Mouse (Mus musculus) hindbrain, embryonic 10.5 days (tissue): ENCODE results near the gene Sphk1. TPM values are rescaled to one million over a fixed set of nuclear protein-coding genes. Genes with fewer than 3 reads are reported as not detected.

ENCODE experiments used
- DNase-seq: peaks from one replicate; pipeline ENCODE4 v3.0.0-alpha.2; 2017; ENCODE audit warnings: low spot score
- H3K27ac ChIP-seq: fragments of 300-500 bp; sonication (generic); 2 replicates; pipeline ENCODE4 v1.5.1; 2016; ENCODE audit warnings: mild to moderate bottlenecking, moderate library complexity
- H3K27me3 ChIP-seq: fragments of 300-500 bp; sonication (generic); 2 replicates; pipeline ENCODE4 v1.6.1; 2016; ENCODE audit warnings: mild to moderate bottlenecking; ENCODE audit not compliant: poor library complexity, insufficient read depth, severe bottlenecking
- H3K36me3 ChIP-seq: fragments of 300-500 bp; sonication (generic); 2 replicates; pipeline ENCODE4 v1.6.1; 2016; ENCODE audit warnings: mild to moderate bottlenecking, moderate library complexity
- H3K4me1 ChIP-seq: fragments of 300-500 bp; sonication (generic); replicated peaks from 2 replicates; pipeline ENCODE4 v1.6.1; 2016; ENCODE audit warnings: mild to moderate bottlenecking
- H3K4me3 ChIP-seq: fragments of 300-500 bp; sonication (generic); 2 replicates; pipeline ENCODE4 v1.5.1; 2016; ENCODE audit warnings: mild to moderate bottlenecking, moderate library complexity
- H3K9me3 ChIP-seq: fragments of 300-500 bp; sonication (generic); 2 replicates; pipeline ENCODE4 v1.6.1; 2016; ENCODE audit warnings: mild to moderate bottlenecking, moderate library complexity
- WGBS: fragments of 180-500 bp; shearing (Covaris S2); methylation state at CpG from one replicate; pipeline ENCODE4 v1.1.7; 2016; 5-methylcytosine and 5-hydroxymethylcytosine counted together
- polyA plus RNA-seq: library from polyadenylated mRNA; unstranded; fragments of >200 nt; fragmentation: Nextera tagmentation; extraction: Ambion mirVana; gene quantifications from 2 replicates; pipeline ENCODE4 v1.2.1, GENCODE M21; 2016

Sphk1 gene
- polyA plus RNA-seq, 1 experiment from 2014 or later = 8.6 TPM

- Histone ChIP-seq H3K27ac (peak overlapping the region; percentile 50; the same call in 1 of the 2 replicates), H3K4me1 (peaks cover 48% of the 10 kb centered on the region), H3K9me3 (no peaks in the 10 kb centered on the region), H3K27me3 (no peaks in the 10 kb centered on the region), H3K4me3 (no peak overlapping the region), H3K36me3 (peaks cover 42% of the 10 kb centered on the region)
- WGBS = 82% methylated on average over 7 of the region's 7 CpGs
- no peak for DNase-seq
Observed at GRCm38 (mm10) chr11:116550748-116551147, 20.0 kb downstream of the Sphk1 start.

DNA sequence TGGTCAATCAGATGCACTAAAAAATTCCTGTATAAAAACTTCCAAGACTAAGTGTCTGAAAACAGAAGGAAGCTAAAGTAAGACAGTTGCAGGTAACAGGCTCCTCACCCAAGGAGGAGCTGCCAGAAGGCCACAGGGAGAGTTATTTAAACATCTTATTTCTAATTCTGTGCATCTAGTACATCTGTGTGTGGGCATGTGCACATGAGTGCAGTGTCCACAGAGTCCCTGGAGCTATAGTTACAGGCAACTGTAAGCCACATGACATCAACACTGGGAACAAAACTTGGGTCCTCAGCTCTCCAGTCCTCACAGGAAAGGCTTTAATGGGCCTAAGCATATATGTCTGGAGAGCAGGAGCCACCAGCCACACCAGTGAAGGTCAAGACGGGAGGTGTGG, 21.5 kb downstream of the Sphk1 start:
- no peak for DNase-seq
- 94% methylated on average over 1 of the region's 1 CpGs for WGBS
- Histone ChIP-seq H3K27me3 (no peaks in the 10 kb centered on the region), H3K27ac (no peak overlapping the region), H3K4me3 (no peak overlapping the region), H3K4me1 (peaks cover 61% of the 10 kb centered on the region), H3K9me3 (no peaks in the 10 kb centered on the region), H3K36me3 (peaks cover 27% of the 10 kb centered on the region)

- H3K9me3 ChIP-seq = no peaks in the 10 kb centered on the region
- H3K4me3 ChIP-seq = no peak overlapping the region
- H3K27me3 ChIP-seq = no peaks in the 10 kb centered on the region
- H3K4me1 ChIP-seq = peaks cover 68% of the 10 kb centered on the region
- H3K27ac ChIP-seq = no peak overlapping the region
- WGBS = 53% methylated on average over 12 of the region's 12 CpGs
- H3K36me3 ChIP-seq = peaks cover 10% of the 10 kb centered on the region; the same call in 1 of the 2 replicates
- DNase-seq = peak; percentile 53
Observed at GRCm38 (mm10) chr11:116554171-116554878, 23.6 kb downstream of the Sphk1 start.

DNA sequence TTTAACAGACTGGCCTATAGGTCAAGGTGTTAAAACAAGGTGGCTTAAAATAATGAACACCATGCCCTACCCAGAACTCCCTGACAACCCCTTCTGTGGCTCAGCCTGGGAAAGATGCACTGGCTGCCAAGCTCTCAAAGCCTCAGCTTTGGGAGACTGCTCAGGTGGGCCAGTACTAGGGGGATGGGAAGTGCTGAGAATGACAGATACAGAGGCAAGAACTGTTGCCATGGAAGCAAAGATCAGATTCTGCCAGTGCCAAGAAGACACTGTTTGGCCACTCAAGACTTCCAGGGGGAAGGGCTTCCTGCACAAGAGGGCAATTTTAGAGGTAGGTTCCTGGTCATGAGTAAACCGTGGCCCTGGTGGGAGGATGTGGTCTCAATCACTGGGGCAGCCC, 24.8 kb downstream of the Sphk1 start:
- Histone ChIP-seq H3K4me1 (peaks cover 62% of the 10 kb centered on the region), H3K4me3 (no peak overlapping the region), H3K36me3 (peaks cover 10% of the 10 kb centered on the region; the same call in 1 of the 2 replicates), H3K27me3 (no peaks in the 10 kb centered on the region), H3K9me3 (no peaks in the 10 kb centered on the region), H3K27ac (no peak overlapping the region)
- WGBS = 79% methylated on average over 1 of the region's 1 CpGs
- no peak for DNase-seq

DNA sequence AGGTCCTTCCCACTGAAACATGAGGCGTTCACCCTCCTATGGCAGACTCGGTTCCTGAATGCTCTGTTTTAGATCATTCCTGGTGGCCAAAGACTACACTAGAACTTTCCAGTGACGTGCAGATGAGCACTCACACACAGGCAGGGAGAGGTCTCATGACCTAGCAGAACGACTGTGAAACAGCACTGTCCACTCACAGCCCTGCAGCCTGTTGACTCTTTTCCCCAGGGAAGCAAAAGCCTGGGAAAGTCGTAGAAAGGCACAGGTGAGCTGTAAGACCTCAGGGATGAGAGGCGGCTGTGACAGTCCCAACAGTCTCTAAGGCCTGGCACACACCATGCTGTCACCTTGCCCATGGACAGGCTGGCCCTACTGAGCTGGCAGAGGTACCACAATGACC, 25.6 kb downstream of the Sphk1 start:
- no peak overlapping the region for H3K27ac ChIP-seq
- DNase-seq = no peak
- WGBS = 70% methylated on average over 6 of the region's 6 CpGs

GRCm38 (mm10) chr11:116565283-116566041, 34.7 kb downstream of the Sphk1 start:
- Histone ChIP-seq H3K4me1 (peaks cover 16% of the 10 kb centered on the region), H3K4me3 (no peak overlapping the region), H3K9me3 (no peaks in the 10 kb centered on the region), H3K36me3 (peaks cover 7% of the 10 kb centered on the region), H3K27me3 (no peaks in the 10 kb centered on the region), H3K27ac (no peak overlapping the region)
- WGBS = 80% methylated on average over 7 of the region's 7 CpGs
- DNase-seq = no peak

More for the DNA sequence above, 25.6 kb downstream of the Sphk1 start:
- Histone ChIP-seq H3K36me3 (peaks cover 10% of the 10 kb centered on the region; the same call in 1 of the 2 replicates), H3K4me3 (no peak overlapping the region), H3K27me3 (no peaks in the 10 kb centered on the region), H3K9me3 (no peaks in the 10 kb centered on the region), H3K4me1 (peaks cover 55% of the 10 kb centered on the region)

DNA sequence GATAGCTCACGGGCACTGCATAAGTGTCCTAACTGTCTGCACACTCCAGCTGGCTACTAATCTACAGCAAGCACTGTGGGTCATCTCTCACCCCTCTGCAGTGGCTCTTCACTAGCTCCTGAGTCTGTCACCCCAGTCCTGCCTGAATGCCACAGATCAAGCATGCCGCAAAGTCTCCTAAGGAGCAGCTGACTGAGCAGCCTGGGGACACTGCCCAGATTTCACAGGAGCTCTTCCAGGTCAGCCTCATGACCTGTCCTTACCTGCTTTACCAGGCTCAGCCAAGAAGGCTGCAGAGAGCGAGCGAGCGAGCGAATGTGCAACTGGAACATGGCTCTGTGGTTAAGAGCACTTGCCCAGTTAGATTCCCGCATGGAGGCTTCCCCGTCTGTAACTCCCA, 36.8 kb downstream of the Sphk1 start:
- H3K9me3 ChIP-seq = no peaks in the 10 kb centered on the region
- peaks cover 33% of the 10 kb centered on the region for H3K4me1 ChIP-seq
- no peak for DNase-seq
- H3K27me3 ChIP-seq = no peaks in the 10 kb centered on the region
- no peak overlapping the region for H3K27ac ChIP-seq
- H3K36me3 ChIP-seq = peaks cover 7% of the 10 kb centered on the region
- WGBS = 88% methylated on average over 8 of the region's 8 CpGs
- H3K4me3 ChIP-seq = no peak overlapping the region

- Histone ChIP-seq H3K27me3 (no peaks in the 10 kb centered on the region), H3K27ac (no peak overlapping the region), H3K36me3 (no peaks in the 10 kb centered on the region), H3K4me3 (no peak overlapping the region), H3K4me1 (peaks cover 59% of the 10 kb centered on the region), H3K9me3 (no peaks in the 10 kb centered on the region)
- DNase-seq = no peak
- 92% methylated on average over 7 of the region's 7 CpGs for WGBS
Observed at GRCm38 (mm10) chr11:116570821-116571220, 40.1 kb downstream of the Sphk1 start.

DNA sequence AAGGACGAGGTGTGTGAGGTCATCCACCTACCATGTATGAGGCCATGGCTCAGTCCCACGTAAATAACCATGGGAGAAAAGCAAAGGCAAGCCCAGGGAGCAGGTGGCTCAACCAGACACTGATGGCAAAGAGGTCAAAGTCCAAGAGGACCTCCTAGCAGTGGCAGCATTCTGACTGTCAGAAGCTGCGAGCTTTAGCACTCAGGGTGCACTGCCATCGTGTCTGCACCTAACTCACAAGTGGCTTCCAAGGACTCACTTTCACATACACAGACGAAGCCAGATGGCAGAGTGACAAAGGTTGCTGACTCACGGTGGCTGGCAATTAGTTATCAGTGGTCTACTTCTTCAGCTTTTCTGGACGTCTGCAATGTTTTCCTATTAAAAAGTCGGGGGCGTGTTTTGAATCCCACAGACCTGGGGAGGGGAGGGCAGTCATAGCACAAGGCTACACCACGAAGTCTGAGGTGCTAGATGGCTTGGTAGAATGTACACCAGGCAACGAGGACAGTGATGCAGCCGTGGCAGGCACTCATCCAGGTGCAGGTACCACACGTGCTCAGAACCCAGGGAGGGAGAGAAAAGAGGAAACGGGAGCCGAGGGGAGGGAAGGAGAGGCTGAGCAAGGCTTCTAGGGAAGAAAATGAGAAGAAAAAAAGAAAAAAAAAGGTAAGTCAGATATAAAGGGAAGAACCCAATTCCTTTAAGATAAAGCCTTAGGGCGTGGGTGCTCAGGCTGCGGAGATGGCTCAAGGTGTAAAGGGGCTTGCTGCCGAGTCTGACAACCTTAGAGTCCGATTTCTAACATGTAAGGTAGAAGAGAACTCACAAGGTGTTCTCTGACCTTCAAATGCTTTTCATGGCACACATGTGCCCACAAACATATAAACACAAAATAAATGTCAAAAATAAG, 41.3 kb downstream of the Sphk1 start:
- Histone ChIP-seq H3K4me3 (no peak overlapping the region), H3K9me3 (no peaks in the 10 kb centered on the region), H3K27me3 (no peaks in the 10 kb centered on the region), H3K27ac (no peak overlapping the region; the same call in 1 of the 2 replicates), H3K36me3 (no peaks in the 10 kb centered on the region), H3K4me1 (peaks cover 69% of the 10 kb centered on the region)
- 88% methylated on average over 19 of the region's 19 CpGs for WGBS
- DNase-seq = no peak

DNA sequence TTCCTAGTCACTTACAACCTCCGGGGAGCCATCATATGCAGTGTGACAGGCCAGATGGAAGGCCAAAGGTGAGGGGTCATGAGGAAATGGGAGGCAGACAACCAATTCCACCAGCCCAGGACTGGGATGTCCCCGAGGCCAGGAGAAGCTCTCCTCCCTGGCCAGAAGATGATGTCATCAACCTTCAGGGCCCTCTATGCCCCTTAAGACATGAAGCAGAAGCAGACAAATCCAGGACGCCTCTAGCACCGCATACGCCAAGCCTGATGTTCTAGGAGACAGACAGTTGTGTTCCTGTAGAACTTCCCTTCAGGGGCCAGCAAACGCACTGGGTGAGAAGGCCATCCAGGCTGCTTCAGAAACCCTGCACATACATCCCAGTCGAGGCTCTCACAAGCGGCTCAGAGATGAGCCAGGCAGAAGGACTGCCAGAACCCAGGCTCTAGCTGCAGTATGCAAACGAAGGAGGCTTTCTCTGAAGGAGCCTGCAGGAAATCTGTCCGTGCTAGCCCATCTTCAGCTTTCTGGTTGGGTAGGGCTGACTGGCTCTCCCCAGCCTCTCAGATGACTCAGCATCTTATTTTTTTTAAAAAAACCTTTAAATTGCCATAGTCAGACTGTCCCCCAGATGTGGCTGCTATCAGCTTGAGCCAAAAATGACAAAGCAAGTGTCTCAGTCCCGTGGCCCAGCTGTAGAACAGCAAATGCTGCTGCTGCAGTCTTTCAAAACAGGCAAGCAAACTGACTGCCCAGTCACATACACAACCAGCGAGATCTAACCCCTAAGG, 42.2 kb downstream of the Sphk1 start:
- no peak for DNase-seq
- Histone ChIP-seq H3K36me3 (no peaks in the 10 kb centered on the region), H3K4me3 (no peak overlapping the region; the same call in 1 of the 2 replicates), H3K9me3 (no peaks in the 10 kb centered on the region), H3K27me3 (no peaks in the 10 kb centered on the region), H3K27ac (peak overlapping the region; percentile 56), H3K4me1 (peaks cover 72% of the 10 kb centered on the region)
- 54% methylated on average over 12 of the region's 12 CpGs for WGBS

DNA sequence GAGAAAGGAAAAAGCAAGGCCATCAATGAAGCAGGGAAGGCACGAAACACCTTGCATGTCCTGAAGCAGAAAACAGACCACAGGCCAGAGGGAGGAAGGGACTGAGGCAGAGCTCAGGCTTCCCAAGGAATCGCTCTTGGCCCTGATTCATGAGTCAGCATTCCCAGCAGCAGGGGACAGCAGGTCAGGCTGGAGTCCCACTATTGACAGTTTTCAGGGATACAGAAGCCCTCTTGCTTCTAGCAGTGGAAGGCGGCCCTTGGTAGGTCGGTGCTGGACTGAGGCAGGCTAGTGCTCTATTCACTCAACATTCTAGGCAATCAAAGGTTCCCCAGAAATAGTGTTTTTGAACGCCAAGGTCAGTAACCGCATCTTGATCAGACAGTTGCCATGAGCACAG, 43.8 kb downstream of the Sphk1 start:
- H3K27me3 ChIP-seq = no peaks in the 10 kb centered on the region
- no peak overlapping the region for H3K27ac ChIP-seq
- H3K36me3 ChIP-seq = peaks cover 4% of the 10 kb centered on the region; the same call in 1 of the 2 replicates
- H3K4me1 ChIP-seq = peaks cover 82% of the 10 kb centered on the region
- H3K4me3 ChIP-seq = no peak overlapping the region
- H3K9me3 ChIP-seq = no peaks in the 10 kb centered on the region
- DNase-seq = no peak
- WGBS = 67% methylated on average over 6 of the region's 6 CpGs

GRCm38 (mm10) chr11:116574982-116575381, 44.3 kb downstream of the Sphk1 start:
- WGBS = 73% methylated on average over 6 of the region's 6 CpGs
- no peak overlapping the region for H3K4me3 ChIP-seq
- peaks cover 5% of the 10 kb centered on the region; the same call in 1 of the 2 replicates for H3K36me3 ChIP-seq
- no peak for DNase-seq
- no peak overlapping the region for H3K27ac ChIP-seq
- H3K9me3 ChIP-seq = no peaks in the 10 kb centered on the region
- peaks cover 87% of the 10 kb centered on the region for H3K4me1 ChIP-seq
- H3K27me3 ChIP-seq = no peaks in the 10 kb centered on the region
